Mouse (Mus musculus) testis, adult 2 months (tissue): ENCODE data around the gene Atf4.

Experiments
- CTCF ChIP-seq: fragments of 200-500 bp; IDR thresholded peaks from 2 replicates; pipeline ENCODE4 v1.5.1; 2012; ENCODE audit warnings: low read depth, mild to moderate bottlenecking, inconsistent platforms, low read length, moderate library complexity; ENCODE audit not compliant: control insufficient read depth, insufficient read depth, insufficient replicate concordance
- POLR2A ChIP-seq: fragments of 200-500 bp; IDR thresholded peaks from 2 replicates; pipeline ENCODE4 v1.6.1; 2012; ENCODE audit warnings: low read depth, mild to moderate bottlenecking, inconsistent platforms, low read length, moderate library complexity; ENCODE audit not compliant: control insufficient read depth

- TF ChIP-seq CTCF: no peak
- TF ChIP-seq POLR2A: no peak
Measured at GRCm38 (mm10) chr15:80235535-80235934, 19.4 kb upstream of the Atf4 start, which contains the start of gene AC140267.1.
